Mouse (Mus musculus) C2C12 (cell line): ENCODE measurements around the gene Dhx32. TPM values are rescaled to one million over a fixed set of nuclear protein-coding genes. Genes with fewer than 3 reads are reported as not detected.

ENCODE experiments used
- H3K27me3 ChIP-seq: one replicate; pipeline ENCODE4 v1.6.1; 2011; ENCODE audit not compliant: control insufficient read depth, insufficient read depth, insufficient read length
- H3K36me3 ChIP-seq: one replicate; pipeline ENCODE4 v1.6.1; 2011; ENCODE audit not compliant: control insufficient read depth, insufficient read depth
- H3K4me3 ChIP-seq: one replicate; pipeline ENCODE4 v1.5.1; 2011; ENCODE audit warnings: mild to moderate bottlenecking, control low read depth; ENCODE audit not compliant: poor library complexity, insufficient read depth, severe bottlenecking
- H3K79me2 ChIP-seq: one replicate; pipeline ENCODE4 v1.6.1; 2011; ENCODE audit not compliant: control insufficient read depth, insufficient read depth
- H3K79me3 ChIP-seq: one replicate; pipeline ENCODE4 v1.6.1; 2011; ENCODE audit warnings: low read depth, control low read depth
- H3ac ChIP-seq: one replicate; pipeline ENCODE3; 2011; ENCODE audit warnings: low read depth; ENCODE audit not compliant: control insufficient read depth, insufficient read length
- CEBPB ChIP-seq: IDR thresholded peaks from one replicate; pipeline ENCODE4 v1.6.1; 2011; ENCODE audit warnings: low read depth, mild to moderate bottlenecking, control low read depth, moderate library complexity
- CTCF ChIP-seq: IDR thresholded peaks from one replicate; pipeline ENCODE4 v1.5.1; 2011; ENCODE audit not compliant: control insufficient read depth, insufficient read depth, insufficient read length
- FOSL1 ChIP-seq: IDR thresholded peaks from one replicate; pipeline ENCODE4 v1.8.0; 2011; ENCODE audit warnings: mild to moderate bottlenecking, low read length; ENCODE audit not compliant: poor library complexity, insufficient read depth, severe bottlenecking
- MAX ChIP-seq: IDR thresholded peaks from one replicate; pipeline ENCODE4 v1.6.1; 2011; ENCODE audit warnings: mild to moderate bottlenecking, control low read depth
- MYOD1 ChIP-seq: IDR thresholded peaks from one replicate; pipeline ENCODE4 v1.6.1; 2011; ENCODE audit warnings: low read depth; ENCODE audit not compliant: control insufficient read depth, insufficient read length
- MYOG ChIP-seq: IDR thresholded peaks from one replicate; pipeline ENCODE4 v1.6.1; 2011; ENCODE audit not compliant: control insufficient read depth, insufficient read length; ENCODE audit errors: extremely low read depth
- USF1 ChIP-seq: IDR thresholded peaks from one replicate; pipeline ENCODE4 v1.6.1; 2011; ENCODE audit warnings: low read depth, mild to moderate bottlenecking, control low read depth, moderate library complexity
- polyA plus RNA-seq: library from polyadenylated mRNA; unstranded; fragments of >200 nt; fragmentation: generic; extraction: Trizol; gene quantifications from one replicate; pipeline ENCODE4 v1.2.1, GENCODE M21; 2012; ENCODE audit warnings: missing spikeins

The Dhx32 gene
- polyA plus RNA-seq, 1 experiment = 27.0 TPM

DNA sequence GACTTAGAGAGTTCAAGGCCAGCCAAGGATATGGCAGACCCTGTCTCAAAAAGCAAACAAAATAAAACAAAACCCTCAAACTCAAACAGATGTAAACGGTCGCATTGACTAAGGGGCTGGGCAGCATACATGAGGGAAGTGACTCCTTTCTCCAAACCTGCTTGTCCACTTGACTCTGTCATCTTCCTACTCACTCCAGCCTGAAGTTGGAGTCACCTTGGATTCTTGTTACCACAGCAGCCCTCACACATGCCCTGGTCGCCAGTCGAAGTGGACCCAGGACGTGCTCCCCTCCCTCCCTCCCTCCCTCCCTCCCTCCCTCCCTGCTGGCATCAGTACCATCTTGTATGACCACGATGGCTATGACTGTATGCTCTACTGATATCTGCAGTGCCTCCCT lies 943 bp downstream of the Dhx32 start:
- no peak overlapping the region for H3ac ChIP-seq
- no peaks in the 10 kb centered on the region for H3K79me2 ChIP-seq
- TF ChIP-seq CEBPB = no peak
- TF ChIP-seq CTCF = no peak
- H3K79me3 ChIP-seq = no peaks in the 10 kb centered on the region
- H3K4me3 ChIP-seq = no peak overlapping the region
- H3K36me3 ChIP-seq = no peaks in the 10 kb centered on the region
- H3K27me3 ChIP-seq = no peaks in the 10 kb centered on the region

DNA sequence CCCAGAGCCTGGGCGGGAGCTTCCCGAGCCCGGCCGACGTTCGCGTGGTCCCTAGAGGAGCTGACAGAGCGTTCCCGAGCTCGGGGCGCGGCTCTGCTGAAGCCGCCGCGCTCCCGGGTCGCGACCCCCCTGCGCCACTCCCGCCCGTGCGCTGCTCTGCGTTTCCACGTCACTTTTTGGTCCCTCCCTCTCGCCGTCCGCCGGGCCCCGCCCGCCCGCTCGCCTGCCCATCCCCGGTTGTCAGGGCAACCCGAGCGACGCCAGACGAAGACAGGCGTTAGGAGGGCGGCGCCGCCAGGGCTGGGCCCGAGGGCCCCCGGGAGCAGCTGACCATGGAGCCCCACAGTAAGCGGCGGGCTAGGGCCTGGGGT lies 5.9 kb downstream of the Dhx32 start, which contains the start of gene Fank1:
Fank1 (plus strand) TSS at position 236 of the 371 bp plus-strand sequence.
- peak within 1 kb of the TSS; percentile 44 for H3K4me3 ChIP-seq
- peaks cover 5% of the 10 kb centered on the region for H3K79me3 ChIP-seq
- TF ChIP-seq CTCF (no peak), MYOD1 (no peak), USF1 (no peak), MYOG (no peak), CEBPB (no peak), FOSL1 (no peak), MAX (no peak)
- H3K79me2 ChIP-seq = peaks cover 40% of the 10 kb centered on the region
- peak within 1 kb of the TSS; percentile 80 for H3ac ChIP-seq
- no peaks in the 10 kb centered on the region for H3K36me3 ChIP-seq
- no peaks in the 10 kb centered on the region for H3K27me3 ChIP-seq

GRCm38 (mm10) chr7:133775796-133776625 lies 6.5 kb downstream of the Dhx32 start:
- Histone ChIP-seq H3K4me3 (peak overlapping the region; percentile 44), H3K79me2 (peaks cover 44% of the 10 kb centered on the region), H3K79me3 (peaks cover 5% of the 10 kb centered on the region), H3K27me3 (no peaks in the 10 kb centered on the region), H3ac (peak overlapping the region; percentile 80), H3K36me3 (no peaks in the 10 kb centered on the region)
- TF ChIP-seq USF1 (no peak), MYOD1 (peak; percentile 39)

DNA sequence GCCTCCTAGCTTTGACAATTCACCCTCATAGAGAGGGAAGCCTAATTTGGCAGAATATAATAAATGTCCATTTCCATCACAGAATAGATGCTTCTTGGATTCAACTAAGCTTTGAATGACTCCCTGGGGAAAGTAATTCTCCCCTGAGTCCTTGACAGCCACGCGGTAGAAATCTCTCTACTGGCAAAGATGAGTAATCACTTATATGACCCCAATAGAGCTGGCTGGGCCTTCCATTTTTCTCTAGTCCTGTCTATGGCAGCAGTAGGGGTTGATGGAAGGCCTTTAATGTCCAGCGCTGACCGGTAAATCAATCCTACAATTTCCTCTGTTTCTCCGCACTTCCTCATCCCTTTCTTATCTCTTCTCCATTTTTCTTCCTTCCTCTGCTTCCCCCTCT lies 7.3 kb downstream of the Dhx32 start:
- TF ChIP-seq MYOD1 = no peak
- TF ChIP-seq USF1 = no peak
- TF ChIP-seq MAX = no peak
- TF ChIP-seq FOSL1 = no peak
- no peak for TF ChIP-seq CEBPB
- TF ChIP-seq CTCF = no peak
- TF ChIP-seq MYOG = no peak
- Histone ChIP-seq H3K36me3 (no peaks in the 10 kb centered on the region), H3K79me3 (peaks cover 5% of the 10 kb centered on the region), H3ac (no peak overlapping the region), H3K79me2 (peaks cover 48% of the 10 kb centered on the region), H3K27me3 (no peaks in the 10 kb centered on the region), H3K4me3 (no peak overlapping the region)

DNA sequence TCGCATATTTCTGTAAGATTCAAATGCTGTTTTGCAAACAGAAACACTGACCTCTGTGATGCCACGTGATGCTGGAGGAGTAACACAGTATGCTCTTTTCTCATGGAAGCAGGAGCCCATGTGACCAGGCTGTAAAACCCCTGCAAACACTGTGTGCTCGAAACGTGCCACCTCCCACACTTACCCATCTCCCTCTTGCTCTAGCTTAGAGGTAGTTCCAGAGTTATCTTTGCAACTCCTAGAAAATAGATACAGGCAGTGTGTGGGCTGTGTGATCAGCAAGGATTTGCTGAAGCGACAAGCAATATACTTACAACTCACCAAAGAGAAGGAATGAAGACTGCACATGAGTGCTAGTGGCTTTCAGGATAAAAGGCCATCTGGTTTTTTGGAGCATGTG lies 14.0 kb downstream of the Dhx32 start:
- Histone ChIP-seq H3ac (no peak overlapping the region), H3K79me3 (no peaks in the 10 kb centered on the region), H3K27me3 (no peaks in the 10 kb centered on the region), H3K36me3 (peaks cover 6% of the 10 kb centered on the region), H3K79me2 (peaks cover 23% of the 10 kb centered on the region), H3K4me3 (no peak overlapping the region)
- TF ChIP-seq USF1 = no peak
- no peak for TF ChIP-seq MAX

DNA sequence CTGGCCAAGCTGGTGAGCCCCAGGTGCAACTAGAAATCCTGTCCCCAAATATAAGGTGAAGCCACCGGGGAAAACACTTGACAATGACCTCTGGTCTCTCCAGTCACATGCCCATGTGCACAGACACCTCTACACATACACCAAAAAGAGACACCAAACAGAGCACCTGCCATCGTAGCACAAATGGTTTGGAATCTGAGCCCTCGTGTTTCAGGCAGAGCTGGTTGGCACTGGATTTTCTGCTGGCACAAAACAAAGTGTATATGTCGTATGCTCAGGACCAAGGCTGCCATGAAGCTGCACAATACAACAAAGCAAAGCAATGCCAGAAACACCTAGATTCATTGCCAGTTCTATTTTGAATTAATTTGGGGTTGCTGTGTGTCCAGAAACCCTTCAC lies 14.5 kb downstream of the Dhx32 start:
- TF ChIP-seq CTCF = no peak
- no peak for TF ChIP-seq MAX
- TF ChIP-seq FOSL1 = no peak
- TF ChIP-seq MYOG = no peak
- no peak for TF ChIP-seq USF1
- no peak for TF ChIP-seq MYOD1
- no peak for TF ChIP-seq CEBPB
- no peak overlapping the region for H3K4me3 ChIP-seq

More for the DNA sequence above, 14.5 kb downstream of the Dhx32 start:
- H3K36me3 ChIP-seq = peaks cover 6% of the 10 kb centered on the region
- no peaks in the 10 kb centered on the region for H3K79me3 ChIP-seq
- H3ac ChIP-seq = no peak overlapping the region
- H3K79me2 ChIP-seq = peaks cover 18% of the 10 kb centered on the region
- H3K27me3 ChIP-seq = no peaks in the 10 kb centered on the region
